Mouse (Mus musculus) left cerebral cortex, adult 2 months (tissue): ENCODE results near the gene Scarb2. TPM values are rescaled to one million over a fixed set of nuclear protein-coding genes. Genes with fewer than 3 reads are reported as not detected.

Experiments
- DNase-seq, 2 experiments: peaks; one replicate each; pipeline ENCODE4 v3.0.0; 2021 to 2022; ENCODE audit warnings: low spot score in 2 of 2, mixed read lengths in 1 of 2; ENCODE audit errors: extremely low spot score in 1 of 2
- H3K27ac ChIP-seq: fragments of 200-600 bp; 2 replicates; pipeline ENCODE4 v1.8.1; 2022
- H3K4me3 ChIP-seq: fragments of 200-600 bp; 2 replicates; pipeline ENCODE4 v1.8.1; 2022
- CTCF ChIP-seq: fragments of 200-600 bp; IDR thresholded peaks from 2 replicates; pipeline ENCODE4 v1.8.1; 2022; ENCODE audit warnings: antibody characterized with exemption, mild to moderate bottlenecking, moderate library complexity
- intact Hi-C: fragments of 180-260 bp; cut with DNase I; formaldehyde crosslinking; loops from one replicate; pipeline ENCODE4 v1.15.1; 2025
- total RNA-seq, 2 experiments: library from RNA; stranded (reverse); gene quantifications; 2 replicates each; pipeline ENCODE4 v1.2.3; 2021

The Scarb2 gene
- total RNA-seq, 2 experiments from 2014 or later: 82.6 to 91.9 TPM

DNA sequence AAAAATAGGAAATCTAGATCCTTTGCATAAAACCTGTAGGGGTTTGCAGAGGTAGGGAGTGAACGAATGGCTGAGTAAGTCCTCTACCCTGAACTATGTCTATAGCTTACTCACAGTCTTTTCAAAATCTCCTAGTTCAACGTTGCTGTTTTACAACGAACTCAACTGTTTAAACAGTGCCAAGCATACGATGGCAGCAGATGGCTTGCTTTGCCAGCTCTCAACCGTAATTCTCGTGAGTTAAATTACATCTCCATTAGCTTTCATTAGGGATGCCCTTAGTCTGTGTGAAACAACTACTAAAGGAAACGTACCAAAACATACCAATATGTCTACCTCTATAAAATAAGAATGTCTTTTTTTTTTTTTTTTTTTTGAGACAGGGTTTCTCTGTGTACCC lies 75.0 kb downstream of the Scarb2 start:
- no peak overlapping the region for H3K4me3 ChIP-seq
- H3K27ac ChIP-seq: no peak overlapping the region
- intact Hi-C loops: no loop called here
- DNase-seq: no peak
- TF ChIP-seq CTCF: no peak

- H3K4me3 ChIP-seq: no peak overlapping the region
- no peak for TF ChIP-seq CTCF
- no peak for DNase-seq
- intact Hi-C loops: no loop called here
- no peak overlapping the region for H3K27ac ChIP-seq
Observed at GRCm38 (mm10) chr5:92430723-92431122, 75.9 kb downstream of the Scarb2 start.

- H3K4me3 ChIP-seq: no peak overlapping the region
- intact Hi-C loops: no loop called here
- DNase-seq: no peak
- no peak for TF ChIP-seq CTCF
- H3K27ac ChIP-seq: no peak overlapping the region
Observed at GRCm38 (mm10) chr5:92424126-92424525, 82.5 kb downstream of the Scarb2 start.

DNA sequence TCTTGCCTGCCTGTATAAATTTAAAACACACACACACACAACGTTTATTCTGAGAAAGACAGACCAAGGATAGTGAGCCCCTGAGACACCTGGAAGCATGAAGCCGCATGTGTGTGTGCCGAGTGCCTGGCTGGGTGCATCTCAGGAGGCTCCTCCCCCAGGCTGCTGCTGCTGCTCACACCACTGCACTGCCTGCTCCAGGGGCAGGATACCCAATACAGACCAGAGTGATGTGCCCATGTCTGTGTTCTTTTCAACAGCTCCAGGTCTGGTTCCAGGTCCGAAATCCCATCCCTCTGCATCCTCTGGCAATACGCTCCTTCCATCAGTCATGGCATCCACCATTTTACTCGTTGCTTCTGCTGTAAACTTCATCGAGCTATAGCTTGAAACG lies 92.7 kb downstream of the Scarb2 start:
- H3K4me3 ChIP-seq: no peak overlapping the region
- intact Hi-C loops: no loop called here
- no peak for DNase-seq
- no peak for TF ChIP-seq CTCF
- no peak overlapping the region for H3K27ac ChIP-seq

DNA sequence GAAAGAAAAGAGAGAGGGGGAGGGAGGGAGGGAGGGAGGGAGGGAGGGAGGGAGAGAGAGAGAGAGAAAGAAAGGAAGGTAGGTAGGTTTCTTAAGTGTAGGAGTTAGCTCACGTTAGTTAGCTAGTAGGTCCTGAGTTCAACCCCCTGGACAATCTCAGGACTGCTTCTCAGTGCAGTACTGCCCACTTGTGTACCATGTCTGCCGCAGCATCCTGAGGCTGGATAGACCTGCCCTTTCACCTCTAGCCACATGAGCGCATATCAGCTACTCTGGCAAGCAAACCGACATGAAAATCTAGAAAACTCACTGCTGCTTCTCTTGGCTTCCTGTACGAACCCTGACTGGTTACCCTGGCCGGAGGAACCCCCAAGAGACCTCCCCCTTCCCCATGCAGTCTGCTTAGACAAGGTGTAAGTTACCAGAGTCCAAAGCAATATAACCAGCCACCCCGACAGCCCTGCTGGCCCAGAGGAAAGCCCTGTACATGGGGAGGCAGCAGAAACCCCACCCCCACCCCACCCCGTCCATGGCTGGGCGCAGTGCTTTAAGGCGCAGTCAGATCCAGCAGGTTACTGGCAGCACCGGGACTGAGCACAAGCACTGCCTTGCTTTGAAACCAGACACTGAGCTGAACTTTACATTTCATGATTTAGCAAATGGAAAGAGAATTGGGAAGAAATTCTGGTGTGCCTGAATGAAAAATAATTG lies 93.2 kb downstream of the Scarb2 start:
- Histone ChIP-seq H3K27ac (no peak overlapping the region), H3K4me3 (no peak overlapping the region)
- intact Hi-C loops: no loop called here
- DNase-seq: no peak
- TF ChIP-seq CTCF: no peak

- H3K4me3 ChIP-seq: no peak overlapping the region
- TF ChIP-seq CTCF: no peak
- intact Hi-C loops: no loop called here
- no peak overlapping the region for H3K27ac ChIP-seq
- no peak for DNase-seq
Observed at GRCm38 (mm10) chr5:92411461-92412140, 95.0 kb downstream of the Scarb2 start.

DNA sequence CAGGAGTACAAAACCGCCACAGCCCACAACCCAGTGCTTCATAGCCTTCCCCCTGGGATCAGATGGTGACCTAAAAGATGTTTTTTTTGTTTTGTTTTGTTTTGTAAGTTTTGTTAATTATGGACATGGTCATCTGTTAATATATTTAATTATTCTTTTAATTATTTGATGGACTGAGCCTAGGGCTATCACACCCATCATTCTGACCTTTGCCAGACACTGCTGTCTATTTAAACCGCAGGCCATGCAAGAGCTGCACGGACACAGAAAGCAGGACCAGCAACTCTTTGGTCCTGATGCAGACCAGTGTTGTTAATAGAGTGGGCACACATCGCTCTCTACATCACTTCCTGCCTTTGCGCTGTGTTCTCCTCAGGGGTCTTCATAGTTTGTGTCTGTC lies 96.1 kb downstream of the Scarb2 start:
- no peak for TF ChIP-seq CTCF
- H3K27ac ChIP-seq: no peak overlapping the region
- intact Hi-C loops: no loop called here
- H3K4me3 ChIP-seq: no peak overlapping the region
- no peak for DNase-seq

- TF ChIP-seq CTCF: no peak
- intact Hi-C loops: no loop called here
- no peak overlapping the region for H3K4me3 ChIP-seq
- H3K27ac ChIP-seq: no peak overlapping the region
- no peak for DNase-seq
Observed at GRCm38 (mm10) chr5:92409361-92410155, 97.1 kb downstream of the Scarb2 start.

DNA sequence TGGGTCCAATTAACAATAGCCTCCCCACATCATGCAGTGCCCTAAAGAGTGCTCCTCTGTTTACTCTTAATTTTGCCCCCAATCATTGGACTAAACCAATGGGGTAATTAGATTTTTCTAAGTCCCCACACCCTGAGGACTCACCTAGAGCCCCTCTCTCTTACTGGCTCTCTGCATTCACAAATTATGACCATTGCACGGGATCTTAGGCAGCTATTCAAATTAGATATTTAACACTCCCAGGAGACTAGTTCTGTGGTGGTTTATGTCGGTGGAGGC lies 102.3 kb downstream of the Scarb2 start:
- DNase-seq: no peak
- Histone ChIP-seq H3K27ac (no peak overlapping the region), H3K4me3 (no peak overlapping the region)
- intact Hi-C loops: no loop called here
- no peak for TF ChIP-seq CTCF

GRCm38 (mm10) chr5:92403562-92404399 lies 102.9 kb downstream of the Scarb2 start:
- intact Hi-C loops: no loop called here
- no peak overlapping the region for H3K4me3 ChIP-seq
- DNase-seq: no peak

GRCm38 (mm10) chr5:92402816-92403215 lies 103.8 kb downstream of the Scarb2 start:
- intact Hi-C loops: no loop called here
- DNase-seq: no peak
- no peak for TF ChIP-seq CTCF
- Histone ChIP-seq H3K27ac (no peak overlapping the region), H3K4me3 (no peak overlapping the region)

More at GRCm38 (mm10) chr5:92403562-92404399, 102.9 kb downstream of the Scarb2 start:
- no peak overlapping the region for H3K27ac ChIP-seq
- no peak for TF ChIP-seq CTCF

DNA sequence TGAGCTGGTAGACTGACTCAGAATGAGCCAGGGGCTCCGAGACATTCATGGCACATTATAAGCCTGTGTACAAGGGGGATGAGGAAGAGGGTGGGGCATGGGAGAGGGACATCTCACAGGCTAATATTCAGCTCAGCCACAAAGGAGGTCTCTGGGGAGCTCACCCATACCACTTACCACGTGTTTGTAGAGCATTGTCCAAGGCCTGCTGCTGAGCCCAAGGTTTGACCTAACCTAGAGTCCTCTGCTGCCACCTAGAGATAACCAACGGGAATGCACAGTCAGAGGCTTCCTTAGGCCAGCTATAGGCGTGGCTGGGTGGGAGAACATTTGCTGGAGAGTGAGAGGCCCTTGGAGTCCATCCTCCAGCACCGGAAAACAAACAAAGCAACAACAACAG lies 108.5 kb downstream of the Scarb2 start:
- TF ChIP-seq CTCF: peak; percentile 70
- Histone ChIP-seq H3K4me3 (no peak overlapping the region), H3K27ac (no peak overlapping the region)
- DNase-seq: peak; percentile 63 to 71
- intact Hi-C loops: no loop called here
